Mouse (Mus musculus): Measurements from ENCODE around the gene Orc5. TPM values are rescaled to one million over a fixed set of nuclear protein-coding genes. Genes with fewer than 3 reads are reported as not detected.
"Not testable (repeated sequence)": the region's sequence is repeated elsewhere in the genome, so short reads cannot be mapped to it uniquely, and the experiment has no call there.

Gene Orc5
- polyA plus RNA-seq, 1 experiment from 2014 or later, result 63.0 TPM

- WGBS (ENCODE audit: insufficient replicate concordance), result 94% methylated on average over 5 of the region's 5 CpGs
These were observed 17.7 kb downstream of the Orc5 start for GRCm38 (mm10) chr5:22532571-22532970.

DNA sequence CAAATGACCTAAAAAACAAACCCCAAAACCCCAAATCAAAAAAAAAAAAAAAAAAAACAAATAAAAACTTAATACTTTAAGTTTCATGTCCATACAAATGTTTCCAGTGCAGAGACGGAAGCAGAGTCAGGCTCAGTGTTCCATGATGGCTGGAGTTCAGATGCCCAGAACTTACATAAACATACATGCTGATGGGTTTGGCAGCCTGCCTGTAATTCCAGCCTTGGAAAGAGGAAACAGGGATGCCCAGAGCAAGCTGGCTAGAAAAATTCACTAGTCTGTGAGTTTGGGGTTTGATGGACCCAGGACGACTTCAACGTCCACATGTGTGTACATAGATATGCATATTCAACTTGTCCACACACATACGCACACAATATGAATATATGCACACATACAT, 27.6 kb downstream of the Orc5 start:
- no peaks in the 10 kb centered on the region for H3K9me3 ChIP-seq (replicated peaks)
- no peaks in the 10 kb centered on the region for H3K4me1 ChIP-seq (replicated peaks)
- H3K27me3 ChIP-seq, result no peaks in the 10 kb centered on the region
- no peak overlapping the region for H3K9ac ChIP-seq
- 86% methylated on average over 4 of the region's 4 CpGs for WGBS (ENCODE audit: insufficient replicate concordance)
- no peak overlapping the region for H3K4me3 ChIP-seq (replicated peaks)
- ATAC-seq (ENCODE audit: low read depth) (no peak), DNase-seq (no peak)
- no peak overlapping the region for H3K27ac ChIP-seq
- H3K36me3 ChIP-seq, result peaks cover 70% of the 10 kb centered on the region
- no peak overlapping the region for H3K4me2 ChIP-seq

More at GRCm38 (mm10) chr5:22532571-22532970, 17.7 kb downstream of the Orc5 start:
- peaks cover 67% of the 10 kb centered on the region for H3K36me3 ChIP-seq
- no peak overlapping the region for H3K4me2 ChIP-seq
- H3K9ac ChIP-seq, result no peak overlapping the region
- no peak for ATAC-seq (ENCODE audit: low read depth)
- H3K4me3 ChIP-seq (replicated peaks), result no peak overlapping the region
- H3K9me3 ChIP-seq (replicated peaks), result no peaks in the 10 kb centered on the region
- no peak overlapping the region for H3K27ac ChIP-seq
- H3K27me3 ChIP-seq, result no peaks in the 10 kb centered on the region
- H3K4me1 ChIP-seq (replicated peaks), result no peaks in the 10 kb centered on the region
- no peak for DNase-seq

GRCm38 (mm10) chr5:22519708-22520107, 30.5 kb downstream of the Orc5 start:
- no peak overlapping the region for H3K9ac ChIP-seq
- ATAC-seq (ENCODE audit: low read depth) (no peak), DNase-seq (no peak)
- 76% methylated on average over 2 of the region's 2 CpGs for WGBS (ENCODE audit: insufficient replicate concordance)
- no peaks in the 10 kb centered on the region for H3K9me3 ChIP-seq (replicated peaks)
- no peak overlapping the region for H3K4me3 ChIP-seq (replicated peaks)
- no peak overlapping the region for H3K27ac ChIP-seq
- no peaks in the 10 kb centered on the region for H3K4me1 ChIP-seq (replicated peaks)
- H3K4me2 ChIP-seq, result no peak overlapping the region
- H3K36me3 ChIP-seq, result peaks cover 70% of the 10 kb centered on the region
- no peaks in the 10 kb centered on the region for H3K27me3 ChIP-seq

DNA sequence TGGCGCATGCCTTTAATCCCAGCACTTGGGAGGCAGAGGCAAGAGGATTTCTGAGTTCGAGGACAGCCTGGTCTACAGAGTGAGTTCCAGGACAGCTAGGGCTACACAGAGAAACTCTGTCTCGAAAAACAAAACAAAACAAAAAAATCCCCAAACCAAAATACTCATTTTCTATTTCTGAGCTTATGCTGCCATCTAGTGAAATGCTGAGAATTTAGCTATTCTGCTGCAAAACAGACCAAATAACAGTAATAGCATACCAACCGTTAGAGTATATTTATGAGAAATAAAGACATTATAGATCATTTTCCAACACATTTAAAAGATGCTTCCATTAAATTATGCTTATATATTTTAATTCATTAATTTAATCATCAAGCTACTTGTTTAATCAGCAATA, 34.5 kb downstream of the Orc5 start:
- DNase-seq; ATAC-seq (ENCODE audit: low read depth); H3K4me3 ChIP-seq (replicated peaks); H3K27ac ChIP-seq; H3K4me1 ChIP-seq (replicated peaks); H3K9ac ChIP-seq; H3K4me2 ChIP-seq; H3K27me3 ChIP-seq; H3K9me3 ChIP-seq (replicated peaks): not testable (repeated sequence)
- H3K36me3 ChIP-seq, result peaks cover 51% of the 10 kb centered on the region
- 82% methylated on average over 4 of the region's 4 CpGs for WGBS (ENCODE audit: insufficient replicate concordance)

DNA sequence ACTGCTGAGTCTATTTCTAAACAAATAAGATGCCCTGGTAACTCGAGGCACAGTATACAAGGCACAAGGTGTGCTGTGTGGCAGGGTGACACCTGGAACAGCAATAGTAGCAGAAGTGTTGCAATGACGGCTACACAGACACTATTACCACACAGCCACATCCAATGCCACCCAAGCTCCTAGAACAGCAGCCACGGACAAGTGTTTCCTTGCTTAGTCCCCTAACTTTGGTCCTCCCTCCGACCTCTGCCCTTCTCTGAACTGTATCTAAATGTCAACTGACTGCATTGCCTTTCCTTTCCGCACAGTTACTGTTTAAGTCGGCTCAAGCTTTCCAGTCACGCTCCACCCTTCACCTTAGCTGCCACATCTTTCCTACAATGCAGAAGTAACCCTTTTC, 36.0 kb downstream of the Orc5 start:
- H3K27ac ChIP-seq, H3K4me2 ChIP-seq: not testable (repeated sequence)
- peak; percentile 52 for ATAC-seq (ENCODE audit: low read depth)

GRCm38 (mm10) chr5:22512579-22512978, 37.6 kb downstream of the Orc5 start:
- H3K9ac ChIP-seq; H3K4me1 ChIP-seq (replicated peaks); H3K4me2 ChIP-seq; H3K9me3 ChIP-seq (replicated peaks); DNase-seq; H3K4me3 ChIP-seq (replicated peaks); H3K27ac ChIP-seq; H3K27me3 ChIP-seq: not testable (repeated sequence)
- H3K36me3 ChIP-seq, result peaks cover 38% of the 10 kb centered on the region
- ATAC-seq (ENCODE audit: low read depth), result peak; percentile 60
- no CpG with 5 or more reads among the region's 5 CpGs for WGBS (ENCODE audit: insufficient replicate concordance)

More for the DNA sequence above, 36.0 kb downstream of the Orc5 start:
- not testable (repeated sequence) for DNase-seq; H3K4me3 ChIP-seq (replicated peaks); H3K4me1 ChIP-seq (replicated peaks); H3K27me3 ChIP-seq; H3K9ac ChIP-seq; H3K9me3 ChIP-seq (replicated peaks)
- no CpG with 5 or more reads among the region's 7 CpGs for WGBS (ENCODE audit: insufficient replicate concordance)
- H3K36me3 ChIP-seq, result peaks cover 40% of the 10 kb centered on the region

- WGBS (ENCODE audit: insufficient replicate concordance), result 70% methylated on average over 8 of the region's 8 CpGs
- H3K9ac ChIP-seq, result no peak overlapping the region
These were observed 38.4 kb downstream of the Orc5 start for GRCm38 (mm10) chr5:22511824-22512223.

GRCm38 (mm10) chr5:22508560-22508959, 41.7 kb downstream of the Orc5 start:
- ATAC-seq (ENCODE audit: low read depth) (no peak), DNase-seq (no peak)
- H3K9ac ChIP-seq, result no peak overlapping the region
- H3K4me3 ChIP-seq (replicated peaks), result no peak overlapping the region
- H3K9me3 ChIP-seq (replicated peaks), result no peaks in the 10 kb centered on the region
- no peak overlapping the region for H3K4me2 ChIP-seq
- no peak overlapping the region for H3K27ac ChIP-seq
- H3K27me3 ChIP-seq, result no peaks in the 10 kb centered on the region
- WGBS (ENCODE audit: insufficient replicate concordance), result 89% methylated on average over 5 of the region's 5 CpGs
- H3K36me3 ChIP-seq, result peaks cover 39% of the 10 kb centered on the region
- H3K4me1 ChIP-seq (replicated peaks), result no peaks in the 10 kb centered on the region

More at GRCm38 (mm10) chr5:22511824-22512223, 38.4 kb downstream of the Orc5 start:
- H3K4me1 ChIP-seq (replicated peaks), result no peaks in the 10 kb centered on the region
- H3K36me3 ChIP-seq, result peaks cover 38% of the 10 kb centered on the region
- no peak overlapping the region for H3K4me2 ChIP-seq
- H3K4me3 ChIP-seq (replicated peaks), result no peak overlapping the region
- no peak for ATAC-seq (ENCODE audit: low read depth)
- no peaks in the 10 kb centered on the region for H3K9me3 ChIP-seq (replicated peaks)
- H3K27ac ChIP-seq, result no peak overlapping the region
- no peaks in the 10 kb centered on the region for H3K27me3 ChIP-seq
- no peak for DNase-seq

DNA sequence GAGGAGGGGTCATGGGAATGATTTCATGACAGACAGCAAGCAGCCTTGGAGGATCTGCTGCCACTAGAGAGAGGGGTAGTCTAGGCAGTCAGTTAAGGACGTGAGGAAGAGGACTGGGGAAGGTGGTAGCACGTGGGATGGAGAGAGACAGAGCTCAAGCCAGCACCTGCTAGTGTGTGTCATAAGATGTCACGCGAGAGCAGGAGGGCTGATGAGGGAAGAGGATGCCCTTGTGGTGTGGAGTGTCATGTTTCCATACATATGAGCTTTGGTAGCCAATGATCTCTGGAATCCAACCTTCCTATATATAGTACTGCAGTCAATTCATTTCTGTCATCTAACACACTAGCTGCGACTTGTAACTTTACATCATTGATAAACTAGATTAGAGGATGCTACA, 50.8 kb downstream of the Orc5 start:
- DNase-seq (no peak), ATAC-seq (ENCODE audit: low read depth) (peak; percentile 15; the same call in 1 of the 2 replicates)
- H3K4me2 ChIP-seq, result no peak overlapping the region
- H3K36me3 ChIP-seq, result peaks cover 35% of the 10 kb centered on the region
- no peaks in the 10 kb centered on the region for H3K27me3 ChIP-seq
- H3K9me3 ChIP-seq (replicated peaks), result no peaks in the 10 kb centered on the region
- no peaks in the 10 kb centered on the region; the same call in 1 of the 2 replicates for H3K4me1 ChIP-seq (replicated peaks)
- H3K27ac ChIP-seq, result no peak overlapping the region
- no peak overlapping the region for H3K9ac ChIP-seq
- 89% methylated on average over 5 of the region's 5 CpGs for WGBS (ENCODE audit: insufficient replicate concordance)
- no peak overlapping the region for H3K4me3 ChIP-seq (replicated peaks)

DNA sequence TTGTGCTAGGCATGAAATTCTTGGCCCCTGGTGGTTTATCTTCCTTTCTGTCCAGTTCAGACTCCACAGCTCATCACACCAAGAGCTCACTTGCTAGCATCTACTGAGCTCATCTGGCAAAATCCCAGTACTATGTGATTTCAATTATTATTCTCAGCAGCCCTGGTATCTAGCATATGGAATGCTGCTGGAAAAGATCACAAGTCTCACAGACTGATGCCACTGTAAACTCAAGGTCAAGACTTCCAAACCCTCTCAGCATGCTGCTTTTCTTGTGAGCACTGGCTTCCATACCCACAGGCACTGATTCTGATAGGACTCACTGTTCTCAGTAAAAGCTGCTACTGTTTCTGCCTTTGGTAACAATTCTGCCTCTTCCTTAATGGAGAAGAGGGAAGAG, 59.1 kb downstream of the Orc5 start:
- peaks cover 14% of the 10 kb centered on the region for H3K4me1 ChIP-seq (replicated peaks)
- H3K4me2 ChIP-seq, result no peak overlapping the region
- no peaks in the 10 kb centered on the region for H3K9me3 ChIP-seq (replicated peaks)
- no peak overlapping the region for H3K27ac ChIP-seq
- no peaks in the 10 kb centered on the region for H3K27me3 ChIP-seq
- ATAC-seq (ENCODE audit: low read depth) (no peak), DNase-seq (no peak)
- no peak overlapping the region for H3K4me3 ChIP-seq (replicated peaks)
- H3K36me3 ChIP-seq, result peaks cover 41% of the 10 kb centered on the region
- no peak overlapping the region for H3K9ac ChIP-seq

GRCm38 (mm10) chr5:22489091-22489490, 61.1 kb downstream of the Orc5 start:
- H3K4me2 ChIP-seq, result no peak overlapping the region
- DNase-seq (peak; percentile 17), ATAC-seq (ENCODE audit: low read depth) (peak; percentile 29; the same call in 1 of the 2 replicates)
- H3K4me1 ChIP-seq (replicated peaks), result peaks cover 20% of the 10 kb centered on the region
- no peaks in the 10 kb centered on the region for H3K27me3 ChIP-seq
- peaks cover 58% of the 10 kb centered on the region for H3K36me3 ChIP-seq
- H3K9ac ChIP-seq, result no peak overlapping the region
- 71% methylated on average over 4 of the region's 4 CpGs for WGBS (ENCODE audit: insufficient replicate concordance)
- no peak overlapping the region for H3K27ac ChIP-seq
- H3K4me3 ChIP-seq (replicated peaks), result no peak overlapping the region
- no peaks in the 10 kb centered on the region for H3K9me3 ChIP-seq (replicated peaks)

- WGBS (ENCODE audit: insufficient replicate concordance), result 80% methylated on average over 6 of the region's 6 CpGs
- peak overlapping the region; percentile 30 for H3K27ac ChIP-seq
These were observed 63.5 kb downstream of the Orc5 start for GRCm38 (mm10) chr5:22486601-22487206.

More at GRCm38 (mm10) chr5:22486601-22487206, 63.5 kb downstream of the Orc5 start:
- DNase-seq (no peak), ATAC-seq (ENCODE audit: low read depth) (no peak)
- H3K9ac ChIP-seq, result no peak overlapping the region
- H3K4me1 ChIP-seq (replicated peaks), result peaks cover 20% of the 10 kb centered on the region
- no peak overlapping the region for H3K4me2 ChIP-seq
- no peaks in the 10 kb centered on the region for H3K27me3 ChIP-seq
- H3K36me3 ChIP-seq, result peaks cover 62% of the 10 kb centered on the region
- no peak overlapping the region for H3K4me3 ChIP-seq (replicated peaks)
- no peaks in the 10 kb centered on the region for H3K9me3 ChIP-seq (replicated peaks)

Data from liver, embryonic 13.5 days (tissue).